Comparison of ENCODE assay signal across 30 mouse cellular contexts in the genomic region with DNA sequence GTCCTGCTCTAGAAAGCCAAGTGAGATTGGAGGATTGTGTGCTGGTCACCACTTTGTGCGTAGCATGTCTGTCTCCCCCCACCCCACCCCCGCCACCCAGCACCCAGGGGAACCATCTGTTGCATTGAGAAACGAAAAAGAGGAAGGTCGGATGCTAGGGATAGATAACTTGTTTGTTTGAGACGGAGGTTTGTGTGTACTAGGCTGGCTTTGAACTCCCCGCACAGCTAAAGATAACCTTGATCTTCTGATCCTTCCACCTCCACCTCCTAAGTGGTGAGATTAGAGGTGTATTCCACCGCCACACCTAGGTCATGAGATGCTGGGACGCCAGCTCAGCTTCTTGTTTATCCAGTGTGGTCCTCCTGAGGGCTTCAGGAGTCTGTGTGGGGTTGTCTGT. TPM values are rescaled to one million over a fixed set of nuclear protein-coding genes. Genes with fewer than 3 reads are reported as not detected.
"Had no signal": no experiment of that assay in that cellular context is flagged by ENCODE, and none has a peak within 500 bp of the region (broad histone marks: within the 10 kb centered on the region; RNA-seq: fewer than 3 reads in every experiment).

No protein-coding gene starts in this region.

- H3K9ac ChIP-seq: embryonic facial prominence, embryonic 12.5 days; embryonic facial prominence, embryonic 13.5 days; embryonic facial prominence, embryonic 15.5 days; forebrain, embryonic 12.5 days; forebrain, embryonic 13.5 days; forebrain, embryonic 15.5 days; forebrain, postnatal 0 days had no signal

- H3K9me3 ChIP-seq: embryonic facial prominence, embryonic 10.5 days; embryonic facial prominence, embryonic 12.5 days; embryonic facial prominence, embryonic 13.5 days; embryonic facial prominence, embryonic 15.5 days; forebrain, embryonic 12.5 days; forebrain, embryonic 13.5 days; forebrain, embryonic 15.5 days had no signal

- DNase-seq: cerebellum, adult 8-10 months; cerebellum, adult 9-10 months; cerebellum, adult 9-11 months; cerebellum, postnatal 10 days; cerebellum, postnatal 14 days; cerebellum, postnatal 25 days; cerebellum, postnatal 36 days; embryo, embryonic 11 days; forebrain, postnatal 0 days; gastrocnemius, adult 2 months; gastrocnemius, postnatal 10 days; gastrocnemius, postnatal 14 days; gastrocnemius, postnatal 25 days; gastrocnemius, postnatal 36 days; heart, adult 11 months; heart, adult 18-20 months; heart, adult 2 months had no signal

- H3K4me2 ChIP-seq: embryonic facial prominence, embryonic 12.5 days; embryonic facial prominence, embryonic 13.5 days; embryonic facial prominence, embryonic 15.5 days; forebrain, embryonic 12.5 days; forebrain, embryonic 13.5 days; forebrain, embryonic 15.5 days had no signal

- H3K36me3 ChIP-seq: embryonic facial prominence, embryonic 10.5 days; embryonic facial prominence, embryonic 12.5 days; embryonic facial prominence, embryonic 13.5 days; embryonic facial prominence, embryonic 15.5 days; forebrain, embryonic 12.5 days; forebrain, embryonic 15.5 days had no signal

- ATAC-seq: forebrain, embryonic 13.5 days; forebrain, embryonic 14.5 days; forebrain, embryonic 15.5 days; forebrain, embryonic 16.5 days; forebrain, postnatal 0 days had no signal

- H3K27ac ChIP-seq: embryonic facial prominence, embryonic 10.5 days; embryonic facial prominence, embryonic 12.5 days; embryonic facial prominence, embryonic 13.5 days; embryonic facial prominence, embryonic 15.5 days; forebrain, embryonic 10.5 days; forebrain, embryonic 12.5 days; forebrain, embryonic 13.5 days; forebrain, embryonic 15.5 days; gastrocnemius, adult 2 months; heart, adult 2 months had no signal

- H3K4me3 ChIP-seq: embryonic facial prominence, embryonic 10.5 days; embryonic facial prominence, embryonic 12.5 days; embryonic facial prominence, embryonic 13.5 days; embryonic facial prominence, embryonic 15.5 days; erythroblast, embryonic 14.5 days; forebrain, embryonic 10.5 days; forebrain, embryonic 12.5 days; forebrain, embryonic 13.5 days; forebrain, embryonic 15.5 days; gastrocnemius, adult 2 months; heart, adult 2 months had no signal

RNA-seq across cellular contexts. Expression of a gene that starts 4.5 kb away (rescaled TPM):
- total RNA-seq: gastrocnemius, adult 8-10 months; gastrocnemius, postnatal 25 days had no signal
- polyA plus RNA-seq: erythroblast, embryonic 14.5 days had no signal

RNA-seq across cellular contexts. Expression of a gene that starts 25.4 kb away (rescaled TPM):
- total RNA-seq: gastrocnemius, postnatal 14 days; gastrocnemius, postnatal 36 days; gastrocnemius, postnatal 4 days had no signal
- polyA plus RNA-seq: erythroblast, embryonic 14.5 days had no signal
